Mouse (Mus musculus): ENCODE data around the gene Srgn. TPM values are rescaled to one million over a fixed set of nuclear protein-coding genes. Genes with fewer than 3 reads are reported as not detected.
A peak's percentile ranks its signal among the peaks of the same experiment; 100 is the strongest.
"Not testable (repeated sequence)": the region's sequence is repeated elsewhere in the genome, so short reads cannot be mapped to it uniquely, and the experiment has no call there.

Gene Srgn
- total RNA-seq, 2 experiments from 2014 or later = 3.8 to 5.8 TPM

DNA sequence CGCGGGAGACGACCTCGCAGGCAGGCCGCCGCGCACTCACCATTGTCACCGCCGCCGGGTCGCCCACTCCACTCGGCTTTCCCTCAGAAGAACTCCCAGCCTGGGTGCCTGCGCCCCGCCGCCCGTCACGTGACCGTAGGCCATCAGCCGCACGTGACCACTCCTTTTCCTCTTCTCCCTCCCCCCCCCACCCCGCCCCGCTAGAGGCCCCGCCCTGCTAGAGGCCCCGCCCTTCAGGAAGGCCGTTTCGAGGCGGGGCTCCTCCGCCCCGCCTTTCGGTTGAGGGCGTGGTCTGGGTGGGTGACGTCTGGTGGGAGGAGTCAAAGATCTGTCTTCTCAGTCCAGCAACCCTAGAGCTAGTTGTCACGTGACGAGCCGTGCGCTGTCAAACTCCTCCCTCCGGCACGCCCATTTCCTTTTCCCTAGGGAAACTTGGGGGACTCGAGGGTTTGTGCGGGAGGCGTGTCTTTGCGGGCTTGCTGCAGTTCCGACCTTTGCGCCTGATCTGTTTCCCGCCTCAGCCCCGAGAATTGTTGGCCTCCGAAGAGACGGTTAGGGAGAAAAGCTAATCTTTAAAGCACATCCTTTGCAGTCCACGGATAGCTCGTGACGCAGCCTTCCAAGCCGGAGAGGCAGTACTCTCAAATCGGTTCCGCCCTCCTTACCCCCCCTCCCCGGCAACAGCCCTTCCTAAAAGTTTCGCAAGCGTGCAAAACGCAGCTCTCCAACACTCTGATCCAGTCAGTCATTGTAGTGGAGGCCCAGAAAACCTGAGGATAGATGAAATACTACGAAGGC lies 40.4 kb downstream of the Srgn start, which contains the start of gene Vps26a:
Gene Vps26a (minus strand): TSS at position 188 of the 798 bp plus-strand sequence.
- peak; percentile 98 to 99 for DNase-seq (ENCODE audit: low spot score in 2 of 2)

DNA sequence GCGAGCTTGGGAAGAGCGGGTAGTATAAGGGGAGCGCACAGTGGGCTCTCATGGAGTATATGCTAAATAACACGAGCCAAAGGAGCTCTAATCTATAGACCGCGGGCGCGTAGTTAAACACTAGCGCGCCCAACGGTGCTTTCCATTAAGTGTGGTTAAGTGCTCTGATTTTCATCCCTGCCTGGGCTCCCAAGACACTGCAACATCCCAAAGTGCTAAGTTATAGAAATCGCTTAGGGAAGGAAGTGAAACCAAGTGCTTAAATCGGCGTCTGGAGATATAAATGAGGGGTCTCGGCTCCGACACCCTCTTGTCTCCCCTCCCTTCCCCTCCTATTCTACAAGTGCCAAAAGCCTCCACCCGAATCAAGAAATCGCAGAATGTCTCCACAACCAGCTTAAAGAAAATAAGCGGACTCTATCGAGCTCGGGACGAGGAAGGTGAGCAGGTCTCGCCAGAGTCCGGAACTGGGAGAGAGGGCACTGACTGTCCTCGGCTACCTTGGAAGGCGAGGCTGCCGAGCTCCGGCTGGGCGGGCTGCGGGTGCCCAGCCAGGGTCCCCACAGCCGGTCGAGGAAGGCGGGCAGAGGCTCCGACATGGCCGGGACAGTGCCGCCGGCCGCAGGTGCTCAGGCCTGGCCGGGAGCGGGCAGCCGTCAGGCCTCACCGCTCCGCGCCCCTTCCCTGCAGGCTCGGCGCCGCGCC lies 41.2 kb downstream of the Srgn start:
- peak in 1 of 2 experiments; percentile 25 for DNase-seq (ENCODE audit: low spot score in 2 of 2)

DNA sequence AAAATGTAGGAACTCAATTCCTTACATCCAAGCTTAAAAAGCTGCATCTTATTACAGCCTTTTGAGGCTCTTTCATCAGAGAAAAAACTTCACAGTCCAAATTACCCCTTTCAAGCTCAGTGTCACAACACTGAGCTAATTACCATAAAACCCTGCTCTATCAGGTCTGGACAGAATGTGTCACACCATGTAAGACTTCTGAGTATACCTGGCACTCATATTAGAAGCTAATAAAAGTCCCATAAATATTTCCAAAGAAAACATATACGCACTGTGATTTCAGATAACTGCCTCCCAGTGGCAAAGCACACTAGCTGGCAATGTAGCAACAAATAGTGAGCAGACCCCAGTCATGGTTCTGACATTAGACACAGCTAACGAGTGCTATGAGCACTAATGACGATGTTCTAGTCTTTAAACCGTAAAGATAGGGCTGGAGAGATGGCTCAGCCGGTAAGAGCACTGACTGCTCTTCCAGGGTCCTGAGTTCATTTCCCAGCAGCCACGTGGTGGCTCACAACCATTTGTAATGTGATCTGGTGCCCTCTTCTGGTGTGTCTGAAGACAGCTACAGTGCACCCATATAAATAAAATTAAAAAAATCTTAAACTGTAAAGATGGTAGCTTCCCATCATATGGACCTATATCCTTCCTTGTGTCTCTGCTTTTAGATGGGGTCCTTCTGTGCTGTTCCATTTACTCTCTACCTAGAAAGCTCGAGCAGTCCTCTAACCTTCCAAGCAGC lies 46.0 kb downstream of the Srgn start:
- DNase-seq (ENCODE audit: low spot score in 2 of 2) = no peak

DNA sequence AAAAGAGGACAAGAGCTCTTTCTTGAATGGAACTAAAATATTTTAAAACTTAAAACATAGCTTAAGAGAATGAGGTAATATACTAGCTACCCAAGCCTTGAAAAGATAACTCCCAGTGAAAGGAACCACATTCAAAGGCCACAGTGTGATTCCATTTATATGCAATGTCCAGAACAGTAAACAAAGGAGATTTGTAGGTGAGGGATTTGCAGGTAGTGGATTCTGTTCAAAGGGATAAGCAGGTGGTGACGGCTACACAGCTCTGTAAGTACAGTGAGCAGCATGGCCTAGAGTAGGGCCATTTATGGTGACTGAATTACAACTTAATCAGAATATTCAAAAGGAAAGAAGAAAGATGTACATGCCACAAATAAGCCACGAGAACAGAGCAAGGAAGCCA lies 50.3 kb downstream of the Srgn start:
- DNase-seq (ENCODE audit: low spot score in 2 of 2) = no peak

DNA sequence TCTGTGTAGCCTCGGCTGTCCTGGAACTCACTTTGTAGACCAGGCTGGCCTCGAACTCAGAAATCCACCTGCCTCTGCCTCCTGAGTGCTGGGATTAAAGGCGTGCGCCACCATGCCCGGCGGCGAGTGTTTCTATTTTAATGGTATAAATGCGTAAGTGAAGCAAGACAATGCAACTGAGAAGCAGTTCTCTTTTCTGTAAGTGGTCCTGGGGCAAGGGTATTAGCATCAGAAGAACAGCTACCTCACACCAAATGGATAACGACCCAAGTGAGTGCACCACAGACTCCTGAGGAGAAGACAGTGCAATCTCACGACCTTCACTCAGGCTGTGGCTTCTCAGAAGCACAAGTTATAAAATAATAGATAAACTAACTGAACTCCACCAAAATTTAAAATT lies 52.3 kb downstream of the Srgn start:
- DNase-seq (ENCODE audit: low spot score in 2 of 2) = no peak

DNA sequence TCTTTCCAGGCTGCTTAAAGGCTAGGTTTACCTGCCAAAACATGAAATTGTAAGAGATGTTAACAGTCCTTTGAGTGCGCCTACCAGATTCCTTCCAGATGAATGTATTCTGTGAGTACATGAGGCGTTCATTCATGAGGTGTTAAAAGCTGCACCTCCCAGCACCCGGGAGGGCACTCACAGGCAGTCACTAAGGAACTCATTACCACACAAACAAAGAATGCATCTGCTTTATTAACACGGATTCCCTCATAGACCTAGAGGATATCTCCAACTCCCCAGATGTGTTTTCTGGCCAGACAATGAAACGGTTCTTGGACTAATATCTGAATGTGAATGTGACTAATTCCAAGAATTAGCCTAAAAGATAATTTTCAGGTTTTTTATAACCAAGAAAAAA lies 56.1 kb downstream of the Srgn start:
- no peak for DNase-seq (ENCODE audit: low spot score in 2 of 2)

DNA sequence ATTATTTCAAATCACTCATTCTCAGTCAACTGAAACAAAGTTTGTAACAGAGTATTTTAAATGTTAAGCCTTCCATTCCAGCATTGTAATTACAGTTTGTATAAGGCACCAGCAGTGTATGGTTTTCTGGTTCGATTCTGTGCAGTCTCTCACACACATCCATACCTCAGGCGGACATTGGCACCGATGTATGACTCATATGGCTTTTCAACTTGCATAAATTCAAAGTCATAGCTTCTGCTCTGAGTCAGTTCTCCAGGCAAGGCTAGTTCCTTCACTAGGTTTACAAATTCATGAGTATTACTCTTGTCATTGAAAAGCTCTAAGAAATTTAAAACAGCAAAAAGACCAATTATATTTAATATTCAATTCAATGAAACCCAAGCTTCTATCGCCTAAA lies 57.5 kb downstream of the Srgn start:
- no peak for DNase-seq (ENCODE audit: low spot score in 2 of 2)

DNA sequence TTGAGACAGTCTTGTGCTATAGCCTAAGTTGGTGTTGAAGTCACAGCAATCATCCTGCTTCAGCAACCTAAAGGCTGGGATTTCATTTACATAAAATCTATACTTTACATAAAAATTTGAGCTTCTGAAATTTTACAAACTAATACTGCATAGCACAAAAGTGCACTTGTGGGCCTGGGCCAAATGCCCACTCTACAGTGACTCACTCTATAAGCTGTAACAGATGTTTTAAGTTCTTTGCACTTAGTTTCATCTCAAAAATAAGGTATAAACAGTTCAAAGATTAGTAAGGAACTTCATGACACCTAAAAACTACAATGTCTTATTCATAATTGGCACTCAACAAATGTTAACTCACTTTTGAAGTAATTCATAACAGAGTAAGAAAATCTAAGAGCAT lies 65.9 kb downstream of the Srgn start:
- DNase-seq (ENCODE audit: low spot score in 2 of 2) = no peak

DNA sequence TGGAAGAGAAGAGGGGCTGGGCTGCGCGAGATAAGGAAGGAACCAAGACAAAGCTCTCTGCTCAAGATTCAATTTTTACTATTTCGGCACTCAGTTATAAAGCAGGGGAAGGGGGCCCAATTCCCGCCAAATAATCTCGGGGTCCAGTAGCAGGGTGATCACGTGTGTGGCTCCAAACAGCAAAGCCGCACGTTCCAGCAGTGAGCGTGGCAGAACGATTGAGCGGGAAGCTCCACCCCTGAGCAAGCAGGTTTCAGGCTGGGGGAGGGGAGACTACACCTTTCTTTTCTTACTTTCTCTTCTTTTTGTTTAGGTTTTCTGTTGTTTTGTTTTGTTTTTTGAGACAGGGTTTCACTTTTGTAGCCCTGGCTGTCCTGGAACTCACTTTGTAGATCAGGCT lies 75.2 kb downstream of the Srgn start:
- DNase-seq (ENCODE audit: low spot score in 2 of 2) = not testable (repeated sequence)

DNA sequence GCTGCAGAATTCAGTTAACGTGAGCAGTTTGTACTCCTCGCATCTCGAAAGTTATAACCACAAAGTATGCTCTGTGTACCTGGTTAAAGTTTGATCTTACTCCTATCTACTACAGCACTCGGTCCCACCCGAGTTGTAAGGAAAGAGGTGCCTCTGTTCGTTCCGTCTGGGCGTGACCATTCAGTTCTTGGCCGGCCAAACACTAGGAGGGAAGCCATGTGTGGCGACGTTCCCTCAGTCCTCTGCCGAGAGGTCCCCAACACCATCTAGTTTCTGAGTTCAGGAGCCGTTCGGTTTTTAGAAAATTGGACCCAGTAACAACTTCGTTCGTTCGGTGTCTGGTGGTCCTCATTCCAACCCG lies 77.0 kb downstream of the Srgn start:
- no peak for DNase-seq (ENCODE audit: low spot score in 2 of 2)

DNA sequence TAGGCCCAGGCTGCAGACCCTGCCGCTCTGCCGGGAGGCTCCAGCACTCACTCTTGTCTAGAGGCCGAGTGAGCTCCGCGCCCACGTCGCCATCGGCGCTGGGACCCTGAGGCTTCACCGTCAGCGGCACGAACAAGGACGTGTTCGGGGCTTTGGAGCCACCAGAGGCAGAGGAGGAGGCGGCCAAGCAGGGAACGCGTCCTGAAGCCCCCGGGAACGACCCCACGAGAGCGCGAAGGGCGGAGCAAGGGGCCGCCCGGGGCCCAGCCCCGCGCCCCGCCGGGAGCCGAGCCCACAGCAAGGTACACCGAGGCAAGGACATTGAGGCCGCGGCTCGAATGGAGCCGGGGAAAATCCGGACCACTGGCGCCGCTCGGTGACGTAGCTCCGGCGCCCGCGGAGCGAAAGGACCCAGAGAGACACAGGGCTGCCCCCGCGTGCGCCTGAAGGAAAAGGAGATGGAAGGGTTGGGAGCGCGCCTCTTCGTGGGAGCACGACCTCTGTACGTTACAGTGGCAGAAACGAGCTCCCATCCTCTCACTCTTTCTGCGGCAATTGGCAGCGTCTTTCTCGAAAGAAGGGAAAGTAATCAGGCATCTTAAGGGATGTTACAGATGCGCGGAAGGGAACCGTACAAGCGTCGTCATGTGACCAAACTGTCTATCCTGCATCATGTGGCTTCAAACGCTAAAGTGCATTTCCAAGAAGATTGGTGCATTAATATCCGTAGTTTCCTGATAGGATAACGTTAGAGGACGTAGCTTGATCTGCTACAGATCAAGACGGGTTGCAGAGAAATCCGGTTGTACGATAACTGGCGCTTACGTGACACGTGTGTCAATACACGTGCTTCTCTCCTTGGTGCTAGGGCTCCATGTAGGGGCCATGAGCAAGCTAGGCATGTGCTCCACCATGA lies 77.6 kb downstream of the Srgn start, which contains the start of the genes 4930507D05Rik and Supv3l1:
Gene 4930507D05Rik (plus strand): TSS at position 126 of the 916 bp plus-strand sequence.
Gene Supv3l1 (minus strand): TSS at position 375 of the 916 bp plus-strand sequence.
- DNase-seq (ENCODE audit: low spot score in 2 of 2) = peak; percentile 80 to 95

Other genes starting within 250 kb of the Srgn start
- gene Hk1, start 147.5 kb downstream of the Srgn start, total RNA-seq (2021) = 100 to 1,000 TPM; 311 to 316 TPM
- gene Hkdc1, start 105.0 kb downstream of the Srgn start, total RNA-seq (2021) = 1 to 10 TPM; 2.7 to 4.3 TPM
- gene 4930507D05Rik, start 78.0 kb downstream of the Srgn start, total RNA-seq (2021) = 1 to 10 TPM in 1 of 2 experiments, under 1 TPM in 1; 0.94 to 1.1 TPM
- 10 to 100 TPM; 21.6 to 22.3 TPM for gene Supv3l1, start 77.7 kb downstream of the Srgn start, total RNA-seq (2021)
- 10 to 100 TPM; 47.0 to 50.4 TPM for gene Vps26a, start 40.6 kb downstream of the Srgn start, total RNA-seq (2021)
- 100 to 1,000 TPM; 206 to 215 TPM for gene Kif1bp, start 51.0 kb upstream of the Srgn start, total RNA-seq (2021)
- 10 to 100 TPM; 18.3 to 22.7 TPM for gene Ddx21, start 74.8 kb upstream of the Srgn start, total RNA-seq (2021)
- gene Ddx50, start 123.8 kb upstream of the Srgn start, total RNA-seq (2021) = 10 to 100 TPM; 77.2 to 90.3 TPM
- 1 to 10 TPM; 1.9 to 3.8 TPM for gene Stox1, start 198.7 kb upstream of the Srgn start, total RNA-seq (2021)